Mouse (Mus musculus) pancreas, adult 10 weeks (tissue): ENCODE results near the gene Avpr1b. TPM values are rescaled to one million over a fixed set of nuclear protein-coding genes. Genes with fewer than 3 reads are reported as not detected.

Experiments
- polyA plus RNA-seq: library from polyadenylated mRNA; stranded (reverse); fragments of 350-450 nt; fragmentation: Illumina TruSeq; extraction: RNeasy Lipid Tissue Mini Kit (QIAGEN cat#74804); gene quantifications from one replicate; pipeline ENCODE4 v1.2.3, GENCODE M21; 2015; ENCODE audit warnings: low read depth, low replicate concordance; ENCODE audit not compliant: insufficient read depth

The Avpr1b gene
- not detected for polyA plus RNA-seq

DNA sequence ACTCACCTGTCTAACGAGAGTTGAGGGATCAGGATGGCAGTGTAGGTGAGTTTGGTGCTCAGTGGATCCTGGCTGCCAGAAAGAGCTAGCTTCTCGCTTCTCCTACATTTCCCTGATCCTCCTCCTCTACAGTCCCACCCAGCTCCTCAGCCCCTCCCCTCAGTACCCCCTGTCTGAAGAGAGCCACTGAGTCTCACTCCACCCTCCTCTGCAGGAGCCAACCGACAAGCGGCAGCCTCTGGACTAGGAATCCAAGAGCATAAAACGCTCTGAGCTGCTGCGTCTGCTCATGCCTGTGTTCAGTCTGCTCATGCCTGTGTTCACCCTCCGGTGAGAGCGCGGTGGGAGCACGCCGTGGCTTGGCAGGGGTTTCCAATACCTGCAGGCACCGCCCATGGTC is at the start of gene Avpr1b:
TSS of gene Avpr1b (plus strand) at position 335 of the 400 bp plus-strand sequence.

DNA sequence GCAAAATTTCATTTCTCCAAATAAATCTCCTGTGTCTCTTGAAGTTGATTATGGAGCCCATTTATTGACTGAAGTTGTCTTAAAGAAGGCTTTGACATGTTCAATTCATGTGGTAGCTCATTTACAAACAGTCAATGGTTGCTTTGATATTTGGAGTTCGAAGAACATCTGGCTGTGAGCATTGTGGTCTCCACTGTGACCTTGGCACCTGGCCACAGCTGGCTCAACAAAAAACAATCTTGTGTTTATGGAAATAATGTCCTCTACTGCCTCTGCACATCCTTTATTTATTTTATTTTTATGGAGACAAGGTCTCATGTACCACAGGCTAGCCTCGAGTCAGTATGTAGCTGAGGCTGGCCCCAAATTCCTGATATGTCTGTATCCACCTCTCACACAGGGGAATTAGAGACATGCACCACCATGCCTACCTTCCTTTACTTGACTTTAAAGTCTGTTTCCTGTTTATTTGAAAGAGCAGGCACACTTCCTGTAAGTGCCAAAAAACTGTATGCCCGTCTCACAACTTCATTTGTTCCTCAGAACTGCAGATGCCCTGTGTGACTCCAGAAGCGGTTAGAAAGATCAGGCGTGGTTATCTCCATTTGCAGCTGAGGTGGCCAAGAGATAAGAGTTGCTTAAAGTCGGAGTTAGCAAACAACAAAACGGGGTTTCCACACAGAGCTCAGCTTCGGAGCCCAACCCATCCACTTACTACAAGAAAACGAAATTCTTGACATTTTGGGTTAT is 38.9 kb downstream of the Avpr1b start, which contains the start of gene Ctse:
TSS of gene Ctse (plus strand) at position 516 of the 750 bp plus-strand sequence.

Other genes with a start within 250 kb of the Avpr1b start
- gene Srgap2, start 71.9 kb upstream of the Avpr1b start, polyA plus RNA-seq, result 10.4 TPM
- gene Fam72a, start 71.3 kb upstream of the Avpr1b start, polyA plus RNA-seq, result not detected
- gene Ctse, start 39.1 kb downstream of the Avpr1b start, polyA plus RNA-seq, result not detected
- 3.7 TPM for gene Rab7b, start 89.5 kb downstream of the Avpr1b start, polyA plus RNA-seq
- gene Slc26a9, start 144.8 kb downstream of the Avpr1b start, polyA plus RNA-seq, result not detected
- gene Pm20d1, start 198.1 kb downstream of the Avpr1b start, polyA plus RNA-seq, result 0.89 TPM
- 20.8 TPM for gene Slc41a1, start 228.3 kb downstream of the Avpr1b start, polyA plus RNA-seq